Mouse (Mus musculus) splenic B cell, adult 2 months (primary cell): ENCODE data around the gene Usp7.
"Not testable (repeated sequence)": the region's sequence is repeated elsewhere in the genome, so short reads cannot be mapped to it uniquely, and the experiment has no call there.

ENCODE experiments used
- DNase-seq: peaks from one replicate; pipeline ENCODE4 v3.0.0-alpha.2; 2011; ENCODE audit warnings: low read depth, low spot score
- H3K27me3 ChIP-seq: 2 replicates; pipeline ENCODE4 v1.6.1; 2012; ENCODE audit warnings: mild to moderate bottlenecking, low read length, moderate library complexity, mixed read lengths; ENCODE audit not compliant: control insufficient read depth, poor library complexity, insufficient read depth, severe bottlenecking
- H3K36me3 ChIP-seq: 2 replicates; pipeline ENCODE4 v1.6.1; 2012; ENCODE audit warnings: mild to moderate bottlenecking, low read length, moderate library complexity, mixed read lengths; ENCODE audit not compliant: control insufficient read depth, poor library complexity, insufficient read depth, severe bottlenecking

Gene Usp7

GRCm38 (mm10) chr16:8810399-8811127 lies 18.5 kb upstream of the Usp7 start:
- H3K27me3 ChIP-seq = no peaks in the 10 kb centered on the region
- no peak for DNase-seq
- no peaks in the 10 kb centered on the region for H3K36me3 ChIP-seq

- Histone ChIP-seq H3K27me3 (no peaks in the 10 kb centered on the region), H3K36me3 (no peaks in the 10 kb centered on the region)
- DNase-seq = peak; percentile 82
These were observed 14.6 kb upstream of the Usp7 start for GRCm38 (mm10) chr16:8806703-8807102.

GRCm38 (mm10) chr16:8795906-8796305 lies 3.8 kb upstream of the Usp7 start:
- Histone ChIP-seq H3K27me3 (no peaks in the 10 kb centered on the region), H3K36me3 (no peaks in the 10 kb centered on the region)
- DNase-seq = no peak

GRCm38 (mm10) chr16:8794952-8795351 lies 2.8 kb upstream of the Usp7 start:
- Histone ChIP-seq H3K36me3 (no peaks in the 10 kb centered on the region), H3K27me3 (no peaks in the 10 kb centered on the region)
- DNase-seq = no peak

- H3K27me3 ChIP-seq = no peaks in the 10 kb centered on the region
- no peaks in the 10 kb centered on the region for H3K36me3 ChIP-seq
- no peak for DNase-seq
These were observed 1.2 kb downstream of the Usp7 start for GRCm38 (mm10) chr16:8790886-8791285.

- DNase-seq = no peak
- H3K36me3 ChIP-seq = no peaks in the 10 kb centered on the region
- no peaks in the 10 kb centered on the region for H3K27me3 ChIP-seq
These were observed 7.4 kb downstream of the Usp7 start for GRCm38 (mm10) chr16:8784753-8785152.

DNA sequence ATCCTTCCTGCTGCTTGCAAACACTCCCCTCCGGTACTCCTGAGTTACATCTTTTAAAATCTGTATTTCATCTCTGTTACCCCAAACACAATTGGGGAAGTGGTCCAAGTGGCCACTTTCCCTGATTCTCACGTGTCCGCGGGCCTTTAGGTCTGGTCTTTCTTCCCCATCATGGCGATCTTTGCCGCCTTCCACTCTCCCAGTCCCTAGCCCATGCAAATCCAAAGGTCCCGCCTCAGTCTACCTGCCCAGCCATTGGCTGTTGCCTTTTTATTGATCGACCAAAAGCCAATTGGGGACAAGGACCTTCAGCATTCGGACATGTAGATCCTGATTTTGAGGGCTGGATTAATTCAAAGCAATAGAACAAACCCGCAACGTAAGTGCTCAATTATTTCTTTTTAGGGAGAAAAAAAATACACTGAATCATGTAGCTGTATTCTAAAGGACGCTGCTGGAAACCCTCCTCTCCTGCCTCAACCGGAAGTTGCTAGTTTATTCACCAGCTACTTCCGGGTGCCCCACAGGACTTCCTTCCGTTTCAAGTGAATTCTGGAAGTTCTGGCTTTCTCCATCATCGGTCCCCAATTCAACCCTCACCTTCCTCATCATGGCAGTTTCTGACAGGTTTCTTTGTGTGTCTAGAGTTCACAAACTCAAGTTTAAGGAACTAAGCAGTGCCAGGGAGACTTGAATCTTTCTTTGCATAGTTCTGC lies 8.8 kb downstream of the Usp7 start:
- Histone ChIP-seq H3K36me3 (no peaks in the 10 kb centered on the region), H3K27me3 (no peaks in the 10 kb centered on the region)
- DNase-seq = no peak

GRCm38 (mm10) chr16:8781660-8782059 lies 10.4 kb downstream of the Usp7 start:
- H3K27me3 ChIP-seq = no peaks in the 10 kb centered on the region
- no peaks in the 10 kb centered on the region for H3K36me3 ChIP-seq
- DNase-seq = no peak

- no peak for DNase-seq
- H3K36me3 ChIP-seq = no peaks in the 10 kb centered on the region
- no peaks in the 10 kb centered on the region for H3K27me3 ChIP-seq
These were observed 10.9 kb downstream of the Usp7 start for GRCm38 (mm10) chr16:8781191-8781590.

GRCm38 (mm10) chr16:8780187-8780586 lies 11.9 kb downstream of the Usp7 start:
- no peak for DNase-seq
- no peaks in the 10 kb centered on the region for H3K27me3 ChIP-seq
- no peaks in the 10 kb centered on the region for H3K36me3 ChIP-seq

GRCm38 (mm10) chr16:8778697-8779096 lies 13.4 kb downstream of the Usp7 start:
- Histone ChIP-seq H3K36me3 (no peaks in the 10 kb centered on the region), H3K27me3 (no peaks in the 10 kb centered on the region)
- DNase-seq = no peak

GRCm38 (mm10) chr16:8777202-8777601 lies 14.9 kb downstream of the Usp7 start:
- Histone ChIP-seq H3K36me3 (no peaks in the 10 kb centered on the region), H3K27me3 (no peaks in the 10 kb centered on the region)
- no peak for DNase-seq

GRCm38 (mm10) chr16:8776634-8777033 lies 15.5 kb downstream of the Usp7 start:
- H3K36me3 ChIP-seq = no peaks in the 10 kb centered on the region
- no peaks in the 10 kb centered on the region for H3K27me3 ChIP-seq
- DNase-seq = no peak

DNA sequence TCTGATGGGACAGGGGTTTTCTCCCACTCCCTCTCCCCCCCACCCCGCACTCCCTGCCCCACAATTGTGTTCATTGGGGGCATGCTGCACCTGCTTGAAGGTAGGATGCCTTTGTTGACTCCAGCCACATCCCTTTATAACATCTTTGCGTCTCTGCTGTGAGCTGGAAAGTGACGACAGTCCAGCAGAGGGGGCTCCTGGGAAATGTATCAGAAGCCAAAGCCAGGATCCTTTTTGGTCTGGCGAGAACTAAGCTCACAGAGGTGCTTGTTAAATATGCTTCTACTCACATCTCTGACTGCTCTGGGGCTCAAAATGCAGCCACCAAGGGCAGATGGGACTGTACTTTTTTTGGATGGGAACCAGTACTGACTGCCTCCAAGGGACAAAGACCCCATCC lies 21.0 kb downstream of the Usp7 start:
- DNase-seq = no peak
- no peaks in the 10 kb centered on the region for H3K36me3 ChIP-seq
- no peaks in the 10 kb centered on the region for H3K27me3 ChIP-seq

GRCm38 (mm10) chr16:8770342-8770741 lies 21.8 kb downstream of the Usp7 start:
- H3K36me3 ChIP-seq, DNase-seq, H3K27me3 ChIP-seq: not testable (repeated sequence)
